Mouse (Mus musculus) embryo, embryonic 11 days (tissue): Measurements from ENCODE around the gene Rnf144b.

ENCODE experiments used
- DNase-seq: peaks from one replicate; pipeline ENCODE4 v3.0.0-alpha.2; 2015

Rnf144b gene

GRCm38 (mm10) chr13:47183033-47183730 lies 60.7 kb downstream of the Rnf144b start:
- no peak for DNase-seq

DNA sequence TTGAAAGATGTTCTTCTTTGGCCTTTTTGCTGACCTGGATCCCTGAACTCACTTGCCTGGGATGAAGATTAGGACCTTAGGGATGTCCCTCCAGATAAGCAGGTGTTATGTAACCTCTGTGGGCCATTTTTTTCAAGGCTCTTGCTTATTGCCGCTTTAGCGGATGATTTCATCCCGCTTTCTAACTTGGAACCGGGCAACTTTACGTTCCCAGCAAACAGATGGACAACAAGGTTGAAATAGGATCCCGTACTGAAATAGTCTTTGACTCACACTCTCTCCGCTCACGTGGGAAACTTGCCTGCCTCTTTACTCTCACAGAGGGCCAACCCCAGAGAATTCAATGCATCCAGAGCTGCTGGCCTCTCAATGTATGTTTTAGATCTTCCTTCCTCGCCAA lies 61.3 kb downstream of the Rnf144b start:
- no peak for DNase-seq

- DNase-seq: no peak
These were observed 65.4 kb downstream of the Rnf144b start for GRCm38 (mm10) chr13:47187836-47188235.

- no peak for DNase-seq
These were observed 67.5 kb downstream of the Rnf144b start for GRCm38 (mm10) chr13:47189971-47190370.

- no peak for DNase-seq
These were observed 69.7 kb downstream of the Rnf144b start for GRCm38 (mm10) chr13:47192200-47192599.

DNA sequence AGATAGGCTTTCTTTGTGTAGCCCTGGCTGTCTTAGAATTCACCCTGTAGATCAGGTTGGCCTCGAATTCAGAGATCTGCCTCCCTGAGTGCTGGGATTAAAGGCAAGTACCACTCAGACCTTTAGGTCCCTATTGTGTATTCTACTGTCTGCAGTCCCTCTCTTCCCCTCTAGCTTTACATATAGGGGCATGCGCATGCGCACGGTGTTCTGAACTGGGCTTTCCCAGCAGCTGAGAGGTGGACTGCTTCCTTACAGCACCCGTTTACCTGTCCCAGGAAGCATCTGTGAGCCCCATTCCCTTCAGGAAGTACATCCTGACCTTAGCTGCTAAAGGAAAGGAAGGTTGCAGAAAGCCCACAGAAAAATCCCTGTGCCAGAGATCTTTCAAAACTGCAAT lies 70.3 kb downstream of the Rnf144b start:
- no peak for DNase-seq

- peak; percentile 77 for DNase-seq
These were observed 71.1 kb downstream of the Rnf144b start for GRCm38 (mm10) chr13:47193326-47194153.

GRCm38 (mm10) chr13:47194695-47195094 lies 72.2 kb downstream of the Rnf144b start:
- no peak for DNase-seq

DNA sequence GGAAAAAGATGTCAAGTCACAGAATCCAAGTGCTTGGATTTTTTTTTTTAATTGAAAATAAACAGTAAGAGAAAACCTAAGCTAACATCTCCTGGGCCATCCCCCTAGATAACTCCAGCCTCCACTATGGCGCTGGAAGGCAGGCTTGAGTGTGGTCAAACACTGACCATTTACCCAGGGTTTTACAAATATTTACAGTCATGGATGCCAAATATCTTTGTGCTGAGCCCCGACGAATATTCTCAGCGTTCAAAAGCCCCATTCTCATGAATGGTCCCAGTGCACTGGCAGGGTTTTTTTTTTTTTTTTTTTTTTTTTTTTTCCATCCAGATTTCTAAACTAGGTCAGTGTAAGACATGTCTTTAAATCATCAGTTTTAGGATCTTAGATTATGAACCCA lies 73.0 kb downstream of the Rnf144b start:
- no peak for DNase-seq

- DNase-seq: no peak
These were observed 77.7 kb downstream of the Rnf144b start for GRCm38 (mm10) chr13:47200011-47200670.

- no peak for DNase-seq
These were observed 79.6 kb downstream of the Rnf144b start for GRCm38 (mm10) chr13:47201962-47202624.

GRCm38 (mm10) chr13:47210496-47210895 lies 88.0 kb downstream of the Rnf144b start:
- DNase-seq: no peak

- no peak for DNase-seq
These were observed 88.5 kb downstream of the Rnf144b start for GRCm38 (mm10) chr13:47210992-47211391.

GRCm38 (mm10) chr13:47211581-47211980 lies 89.1 kb downstream of the Rnf144b start:
- DNase-seq: no peak

DNA sequence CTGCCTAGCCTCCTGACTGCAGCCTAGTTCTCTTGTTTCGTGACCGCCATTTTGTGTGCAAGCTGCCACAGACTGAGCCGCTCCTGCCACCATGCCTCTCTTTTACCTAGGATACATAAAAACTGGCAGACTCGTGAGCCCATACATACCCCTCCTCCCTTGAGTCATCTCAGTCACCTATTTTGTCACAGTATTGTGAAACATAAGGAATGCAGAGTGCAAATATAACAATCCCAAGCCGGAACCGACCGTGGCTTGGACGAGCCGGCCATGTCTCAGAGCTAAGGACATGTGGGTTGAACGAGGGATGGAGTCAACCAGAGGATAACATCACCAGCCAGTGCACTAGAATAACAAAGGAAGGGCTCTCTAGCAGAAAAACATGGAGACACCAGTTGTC lies 91.4 kb downstream of the Rnf144b start:
- DNase-seq: no peak

GRCm38 (mm10) chr13:47214895-47215294 lies 92.4 kb downstream of the Rnf144b start:
- no peak for DNase-seq

DNA sequence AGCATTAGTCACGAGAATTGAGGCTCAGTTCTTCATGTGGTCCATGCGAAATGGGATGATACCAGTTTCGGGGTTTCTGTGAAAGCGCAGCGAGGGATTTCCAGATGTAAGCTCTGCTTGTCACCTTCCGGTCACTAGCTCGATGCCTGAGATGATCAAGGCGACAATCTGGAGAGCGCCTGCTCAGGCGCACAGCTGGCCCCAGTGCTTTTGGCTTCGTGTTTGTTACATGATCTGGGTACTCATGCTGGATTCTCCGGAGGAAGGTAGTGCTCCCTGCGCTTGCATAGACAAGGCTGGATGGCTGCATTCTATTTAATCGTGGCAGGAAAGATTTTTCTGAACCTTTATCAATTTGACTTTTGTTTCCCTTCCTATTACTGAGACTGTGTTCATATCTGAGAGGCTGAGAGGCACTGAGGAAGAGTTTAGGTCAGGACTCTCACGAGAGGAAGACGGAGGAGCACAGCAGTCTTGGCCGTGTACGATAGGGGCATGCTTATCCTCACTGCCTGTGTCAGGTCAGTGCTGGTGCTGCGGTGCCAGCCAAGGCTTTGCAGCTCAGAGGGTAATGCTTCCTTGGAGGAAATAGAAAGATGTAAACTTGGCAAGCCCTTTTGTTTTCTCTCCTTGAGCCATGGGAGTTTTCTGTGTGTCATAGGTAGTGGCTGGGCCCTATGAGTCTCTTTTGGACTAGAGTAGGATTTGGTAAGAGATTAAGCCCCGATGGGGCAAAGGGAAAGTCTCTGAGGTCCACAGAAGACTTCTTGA lies 93.5 kb downstream of the Rnf144b start:
- no peak for DNase-seq

- DNase-seq: no peak
These were observed 94.7 kb downstream of the Rnf144b start for GRCm38 (mm10) chr13:47217107-47217571.

- no peak for DNase-seq
These were observed 95.9 kb downstream of the Rnf144b start for GRCm38 (mm10) chr13:47218351-47218750.

DNA sequence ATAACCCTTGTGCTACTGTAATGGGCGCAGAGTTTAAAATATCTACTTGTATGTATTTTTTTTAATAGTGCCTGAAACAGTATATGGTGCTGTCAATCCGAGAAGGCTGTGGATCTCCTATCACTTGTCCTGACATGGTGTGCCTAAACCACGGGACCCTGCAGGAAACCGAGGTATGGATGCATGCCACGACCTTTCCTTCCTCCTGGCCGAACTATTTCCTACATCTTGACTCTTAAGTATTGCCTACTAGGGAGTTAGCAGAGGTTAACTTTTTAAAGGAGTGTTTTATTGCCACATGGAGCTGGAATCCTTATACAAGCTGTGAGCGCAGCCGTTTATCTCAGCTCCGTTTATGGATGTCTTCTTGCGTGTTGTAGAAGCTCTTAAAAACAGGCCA lies 98.0 kb downstream of the Rnf144b start:
- DNase-seq: no peak

DNA sequence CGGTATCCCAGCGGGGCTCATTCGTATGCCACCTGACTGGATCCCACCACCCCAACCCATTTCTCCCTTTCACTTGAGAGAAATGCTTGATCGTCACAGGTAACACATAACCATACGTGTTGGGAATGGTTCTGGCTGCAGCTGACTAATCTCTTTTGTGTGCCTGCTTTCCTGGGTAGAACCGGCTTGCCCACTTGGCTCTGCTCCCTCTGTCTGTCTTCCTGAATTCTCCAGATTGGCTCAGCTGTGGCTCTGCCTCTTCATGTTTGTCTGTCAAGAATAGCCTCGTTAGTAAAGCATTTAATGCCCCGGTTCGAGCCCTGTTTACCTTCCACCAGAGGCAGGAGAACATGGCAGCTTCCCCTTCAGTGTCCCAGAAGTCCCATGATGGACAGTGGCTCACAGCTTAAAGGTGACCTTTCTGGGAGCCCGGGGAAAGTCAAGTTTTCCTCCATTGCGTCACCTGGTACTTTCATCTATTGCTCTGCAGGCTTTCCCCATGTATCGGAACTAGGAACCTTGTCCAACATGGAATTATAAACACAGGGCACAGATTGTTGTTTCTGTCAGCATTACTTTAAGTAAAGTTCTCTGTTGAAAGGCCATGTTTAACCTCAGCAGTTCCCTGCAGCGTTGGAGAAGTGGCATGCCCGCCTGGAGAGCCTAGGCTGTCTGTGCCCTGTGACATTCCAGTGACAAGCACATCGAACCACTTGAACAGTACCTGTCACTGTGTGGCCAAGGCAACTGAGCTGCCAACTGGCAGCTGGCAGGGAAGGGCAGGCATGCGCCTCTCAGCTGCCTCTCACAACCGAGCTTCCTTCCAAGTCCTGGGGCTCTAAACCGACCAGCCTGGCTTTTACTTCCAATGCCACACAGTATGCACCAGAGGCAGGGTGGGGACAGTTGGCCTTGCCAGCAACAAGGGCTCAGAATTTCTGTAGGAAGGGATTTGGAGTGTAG lies 101.4 kb downstream of the Rnf144b start:
- DNase-seq: no peak
